Mouse (Mus musculus) brain, embryonic 14.5 days (tissue): ENCODE data around the gene Pot1b.

Experiments
- CTCF ChIP-seq: fragments of 200-500 bp; IDR thresholded peaks from 2 replicates; pipeline ENCODE4 v1.5.1; 2012; ENCODE audit warnings: inconsistent platforms, mild to moderate bottlenecking, moderate library complexity, borderline replicate concordance; ENCODE audit not compliant: insufficient read depth, insufficient read length; ENCODE audit errors: extremely low read depth
- POLR2A ChIP-seq: fragments of 200-500 bp; IDR thresholded peaks from 2 replicates; pipeline ENCODE4 v1.6.1; 2012; ENCODE audit warnings: mild to moderate bottlenecking, inconsistent platforms, borderline replicate concordance; ENCODE audit not compliant: poor library complexity, insufficient read depth, insufficient read length, severe bottlenecking; ENCODE audit errors: extremely low read depth

- TF ChIP-seq CTCF (no peak), POLR2A (no peak)
Measured at GRCm38 (mm10) chr17:55749786-55750185, 37.4 kb upstream of the Pot1b start, which contains the start of gene Adgre4.
